Mouse (Mus musculus) 3134 (cell line): ENCODE measurements around the gene Slc12a5.

ENCODE experiments used
- DNase-seq: peaks from one replicate; pipeline ENCODE4 v3.0.0-alpha.2; 2011; ENCODE audit warnings: low spot score; ENCODE audit not compliant: insufficient read length; ENCODE audit errors: extremely low read depth

The Slc12a5 gene

GRCm38 (mm10) chr2:164942692-164943290 is 17.8 kb upstream of the Slc12a5 start:
- no peak for DNase-seq

- DNase-seq = no peak
These were observed 13.1 kb upstream of the Slc12a5 start for GRCm38 (mm10) chr2:164947506-164947905.

- DNase-seq = no peak
These were observed 12.7 kb upstream of the Slc12a5 start for GRCm38 (mm10) chr2:164947930-164948329.

GRCm38 (mm10) chr2:164948962-164949361 is 11.6 kb upstream of the Slc12a5 start:
- DNase-seq = no peak

GRCm38 (mm10) chr2:164950501-164950900 is 10.1 kb upstream of the Slc12a5 start:
- DNase-seq = no peak

- DNase-seq = no peak
These were observed 8.9 kb upstream of the Slc12a5 start for GRCm38 (mm10) chr2:164951745-164952144.

GRCm38 (mm10) chr2:164952448-164952847 is 8.2 kb upstream of the Slc12a5 start:
- DNase-seq = no peak

- DNase-seq = peak; percentile 74
These were observed 7.4 kb upstream of the Slc12a5 start for GRCm38 (mm10) chr2:164953224-164953623.

- no peak for DNase-seq
These were observed 4.9 kb upstream of the Slc12a5 start for GRCm38 (mm10) chr2:164955725-164956124.

- no peak for DNase-seq
These were observed 4.4 kb upstream of the Slc12a5 start for GRCm38 (mm10) chr2:164956195-164956594.

GRCm38 (mm10) chr2:164957548-164958315 is 2.9 kb upstream of the Slc12a5 start:
- no peak for DNase-seq

GRCm38 (mm10) chr2:164961506-164962182 is 1.0 kb downstream of the Slc12a5 start:
- no peak for DNase-seq

GRCm38 (mm10) chr2:164962183-164962580 is 1.6 kb downstream of the Slc12a5 start:
- no peak for DNase-seq

GRCm38 (mm10) chr2:164964242-164964894 is 3.8 kb downstream of the Slc12a5 start:
- no peak for DNase-seq

- DNase-seq = no peak
These were observed 4.4 kb downstream of the Slc12a5 start for GRCm38 (mm10) chr2:164964981-164965380.

GRCm38 (mm10) chr2:164966381-164966780 is 5.8 kb downstream of the Slc12a5 start:
- no peak for DNase-seq

GRCm38 (mm10) chr2:164967193-164967592 is 6.6 kb downstream of the Slc12a5 start:
- no peak for DNase-seq

GRCm38 (mm10) chr2:164967761-164968440 is 7.3 kb downstream of the Slc12a5 start:
- DNase-seq = no peak

- no peak for DNase-seq
These were observed 7.8 kb downstream of the Slc12a5 start for GRCm38 (mm10) chr2:164968451-164968851.

- DNase-seq = no peak
These were observed 8.8 kb downstream of the Slc12a5 start for GRCm38 (mm10) chr2:164969348-164969781.
